Mouse (Mus musculus): ENCODE measurements at regions not wholly inside any gene's neighbourhood (a gene's known extent, or its start where the extent isn't known, plus 50 kb on each side); places are given as distances from the start of the nearest gene placed in this dataset.

DNA sequence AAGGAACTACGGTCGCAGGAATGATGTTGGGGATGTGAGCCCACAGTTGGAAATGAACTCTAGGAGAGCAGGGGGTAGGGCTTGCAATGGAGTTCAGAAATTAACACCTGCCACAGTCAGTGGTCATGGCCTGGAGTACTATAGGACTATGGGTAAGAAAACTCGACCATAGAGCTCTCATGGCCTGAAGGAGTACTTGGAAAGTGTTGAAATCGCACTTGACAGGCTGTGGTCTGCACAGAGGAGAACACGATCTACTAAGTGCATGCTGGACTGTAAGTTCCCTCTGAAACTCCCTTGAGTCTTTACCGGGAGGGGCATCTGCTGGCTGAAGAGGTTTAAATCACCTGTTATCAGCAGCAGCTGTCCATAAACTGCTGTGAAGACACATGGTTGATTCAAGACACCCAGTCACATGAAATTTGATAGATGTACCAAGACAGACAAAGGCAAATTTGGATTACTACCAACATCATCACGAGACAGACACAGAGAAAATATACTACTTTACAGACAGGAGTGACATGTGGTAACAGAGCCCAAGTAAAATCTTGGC is 430.6 kb downstream of the Irx1 start:
- peaks cover 5% of the 10 kb centered on the region; the same call in 1 of the 2 replicates for H3K4me1 ChIP-seq
- H3K9me3 ChIP-seq (replicated peaks) = no peaks in the 10 kb centered on the region
- WGBS = 74% methylated on average over 7 of the region's 7 CpGs
- H3K27ac ChIP-seq = no peak overlapping the region
- no peaks in the 10 kb centered on the region for H3K36me3 ChIP-seq
- ATAC-seq (replicated peaks; ENCODE audit: low FRiP score) = no peak
- H3K4me3 ChIP-seq (replicated peaks) = no peak overlapping the region
- H3K4me2 ChIP-seq = no peak overlapping the region
- no peaks in the 10 kb centered on the region for H3K27me3 ChIP-seq
- H3K9ac ChIP-seq = no peak overlapping the region

DNA sequence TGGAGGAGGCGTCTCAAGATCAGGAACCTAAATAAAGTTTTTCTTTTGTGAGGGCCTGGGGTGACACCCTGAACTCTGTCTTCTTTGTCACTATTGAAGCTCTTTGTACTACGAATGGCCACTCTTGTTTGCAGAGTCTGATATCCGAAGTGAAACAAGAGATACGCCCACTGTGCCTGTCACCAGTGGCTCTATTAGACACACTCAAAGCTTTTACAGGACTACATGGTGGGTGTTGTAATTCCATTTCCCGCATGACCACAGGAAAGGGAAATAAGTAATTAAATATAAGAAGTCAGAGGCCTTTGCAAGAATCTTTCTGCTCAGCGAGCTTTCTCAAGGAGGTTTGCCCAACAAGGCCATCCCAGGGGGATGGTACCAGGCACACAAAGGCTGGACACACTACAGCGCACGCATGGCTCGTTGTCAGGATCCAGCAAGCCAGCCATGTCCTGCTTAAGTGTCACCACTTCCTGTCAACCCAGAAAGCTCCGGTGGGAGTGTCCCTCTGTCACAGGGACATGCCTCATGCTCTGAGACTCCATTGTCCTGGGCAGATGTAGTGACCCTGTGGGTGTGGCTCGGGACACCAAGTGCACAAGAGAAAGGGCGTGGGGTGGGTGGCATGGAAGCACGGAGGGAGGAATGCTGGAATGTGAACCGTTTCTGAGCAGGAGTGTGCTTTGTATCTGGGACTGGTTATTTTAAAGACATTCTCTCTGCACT is 434.0 kb downstream of the Irx1 start:
- H3K36me3 ChIP-seq = no peaks in the 10 kb centered on the region
- H3K4me1 ChIP-seq = peaks cover 5% of the 10 kb centered on the region; the same call in 1 of the 2 replicates
- H3K27me3 ChIP-seq = no peaks in the 10 kb centered on the region
- WGBS = 47% methylated on average over 14 of the region's 14 CpGs
- peak; percentile 70; the same call in 1 of the 2 replicates for ATAC-seq (replicated peaks; ENCODE audit: low FRiP score)
- no peaks in the 10 kb centered on the region for H3K9me3 ChIP-seq (replicated peaks)
- H3K27ac ChIP-seq = no peak overlapping the region
- no peak overlapping the region for H3K4me2 ChIP-seq
- H3K9ac ChIP-seq = no peak overlapping the region
- H3K4me3 ChIP-seq (replicated peaks) = no peak overlapping the region

DNA sequence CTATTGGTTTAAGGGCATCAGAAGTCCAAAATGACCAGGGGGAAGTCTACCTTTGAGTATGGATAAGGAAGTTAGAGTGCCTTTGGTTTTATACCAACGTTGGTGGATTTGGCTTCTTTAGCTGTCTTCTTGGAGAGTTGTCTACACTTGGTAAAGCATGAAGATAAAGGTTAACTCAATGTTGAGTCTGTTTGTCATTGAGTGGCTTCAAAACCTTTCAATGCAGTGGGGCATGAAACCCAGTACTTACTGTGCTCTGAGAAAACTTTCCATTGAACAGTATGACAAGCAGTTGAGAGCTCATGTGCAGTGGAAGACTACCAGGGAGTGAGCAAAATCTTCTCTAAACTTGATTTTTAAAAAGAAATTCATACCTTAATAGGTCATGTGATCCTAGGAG is 445.7 kb downstream of the Irx1 start:
- Histone ChIP-seq H3K27ac (no peak overlapping the region), H3K4me3 (replicated peaks) (no peak overlapping the region), H3K9ac (no peak overlapping the region), H3K27me3 (no peaks in the 10 kb centered on the region), H3K4me2 (no peak overlapping the region), H3K9me3 (replicated peaks) (no peaks in the 10 kb centered on the region), H3K36me3 (no peaks in the 10 kb centered on the region), H3K4me1 (no peaks in the 10 kb centered on the region)
- 88% methylated on average over 1 of the region's 1 CpGs for WGBS
- no peak for ATAC-seq (replicated peaks; ENCODE audit: low FRiP score)

DNA sequence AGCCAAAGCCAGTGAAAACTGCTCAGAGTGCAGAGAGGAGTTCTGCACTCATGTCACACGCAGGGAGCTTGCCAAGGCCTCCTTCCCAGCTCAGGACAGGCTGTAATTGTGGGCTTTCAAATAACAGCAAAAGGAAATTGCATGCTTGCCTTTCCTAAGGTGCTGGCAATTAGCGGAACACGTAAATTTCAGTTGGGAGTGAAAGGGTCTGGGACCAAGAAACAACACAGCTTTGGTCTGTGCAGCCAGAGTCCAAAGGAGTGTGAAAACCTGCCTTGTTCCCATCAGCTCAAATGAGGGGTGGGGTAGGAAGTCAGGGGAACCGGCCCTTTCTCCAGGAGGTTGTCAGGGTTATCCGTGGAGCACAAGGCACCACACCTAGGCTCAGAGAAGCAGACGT is 450.3 kb downstream of the Irx1 start:
- no peaks in the 10 kb centered on the region for H3K9me3 ChIP-seq (replicated peaks)
- no peak for ATAC-seq (replicated peaks; ENCODE audit: low FRiP score)
- 0 out of 2 replicates have a peak, but pooled peaks cover 4% of the 10 kb centered on the region for H3K27me3 ChIP-seq
- no peak overlapping the region for H3K4me2 ChIP-seq
- no peak overlapping the region for H3K27ac ChIP-seq
- H3K9ac ChIP-seq = no peak overlapping the region
- WGBS = 25% methylated on average over 6 of the region's 6 CpGs
- H3K4me3 ChIP-seq (replicated peaks) = no peak overlapping the region
- 0 out of 2 replicates have a peak, but pooled peaks cover 2% of the 10 kb centered on the region for H3K4me1 ChIP-seq
- no peaks in the 10 kb centered on the region for H3K36me3 ChIP-seq

DNA sequence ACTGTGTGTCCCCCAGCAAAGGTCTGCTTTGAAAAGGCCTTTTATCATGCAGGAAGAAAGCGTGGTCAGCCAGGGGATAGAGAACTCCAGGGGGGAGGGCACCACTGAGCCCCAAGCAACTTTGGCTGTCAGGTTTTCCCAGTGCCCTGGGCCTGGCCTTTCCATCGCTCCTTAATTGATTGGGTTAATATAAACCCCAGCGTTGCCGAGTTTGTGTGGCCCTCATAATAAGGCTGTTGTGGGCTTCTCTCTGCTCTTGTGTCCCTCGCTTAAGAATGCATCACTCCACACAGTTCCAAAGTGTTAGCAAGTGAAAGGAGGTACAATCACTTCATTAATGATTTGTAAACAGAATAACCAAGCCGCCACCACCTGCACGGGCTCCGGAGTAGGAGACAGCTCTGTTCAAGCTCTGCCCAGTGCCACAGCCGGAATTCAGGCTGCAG is 455.5 kb downstream of the Irx1 start:
- peaks cover 8% of the 10 kb centered on the region; the same call in 1 of the 2 replicates for H3K27me3 ChIP-seq
- H3K4me3 ChIP-seq (replicated peaks) = no peak overlapping the region
- peak overlapping the region; percentile 83 for H3K27ac ChIP-seq
- H3K4me2 ChIP-seq = peak overlapping the region; percentile 46; the same call in 1 of the 2 replicates
- ATAC-seq (replicated peaks; ENCODE audit: low FRiP score) = peak; percentile 85
- H3K9ac ChIP-seq = no peak overlapping the region
- peaks cover 10% of the 10 kb centered on the region for H3K4me1 ChIP-seq
- no peaks in the 10 kb centered on the region for H3K9me3 ChIP-seq (replicated peaks)
- no peaks in the 10 kb centered on the region for H3K36me3 ChIP-seq
- 14% methylated on average over 9 of the region's 9 CpGs for WGBS

DNA sequence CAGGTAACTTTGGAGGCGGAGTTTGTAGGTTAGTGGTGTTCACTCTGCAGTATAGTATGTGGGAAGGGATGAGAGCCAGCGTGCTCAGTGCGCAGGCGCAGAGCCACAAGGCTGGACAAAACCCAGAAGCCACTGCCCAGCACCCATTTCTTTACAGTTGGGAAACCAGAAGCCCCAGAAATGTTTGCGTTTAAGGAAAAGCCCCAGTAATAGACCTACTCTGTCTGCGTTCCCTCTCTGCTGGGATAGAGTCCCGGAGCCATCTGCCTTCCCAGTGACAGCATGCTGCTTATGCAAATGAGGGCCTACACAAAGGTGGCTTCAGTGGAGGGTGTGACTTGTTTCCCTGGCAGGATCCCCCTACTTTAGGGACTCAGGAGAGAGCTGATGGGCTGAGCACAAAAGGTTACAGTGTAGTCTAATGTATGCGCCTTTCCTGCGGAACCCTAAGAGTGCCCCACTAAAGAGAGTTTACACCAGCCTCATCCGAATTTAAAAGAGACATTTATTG is 456.0 kb downstream of the Irx1 start:
- H3K4me2 ChIP-seq = peak overlapping the region; percentile 46
- H3K27me3 ChIP-seq = peaks cover 8% of the 10 kb centered on the region; the same call in 1 of the 2 replicates
- H3K9me3 ChIP-seq (replicated peaks) = no peaks in the 10 kb centered on the region
- peak; percentile 81 for ATAC-seq (replicated peaks; ENCODE audit: low FRiP score)
- no peak overlapping the region for H3K9ac ChIP-seq
- peaks cover 10% of the 10 kb centered on the region for H3K4me1 ChIP-seq
- peak overlapping the region; percentile 10; the same call in 1 of the 2 replicates for H3K4me3 ChIP-seq (replicated peaks)
- H3K36me3 ChIP-seq = no peaks in the 10 kb centered on the region
- 17% methylated on average over 10 of the region's 10 CpGs for WGBS
- H3K27ac ChIP-seq = peak overlapping the region; percentile 83

DNA sequence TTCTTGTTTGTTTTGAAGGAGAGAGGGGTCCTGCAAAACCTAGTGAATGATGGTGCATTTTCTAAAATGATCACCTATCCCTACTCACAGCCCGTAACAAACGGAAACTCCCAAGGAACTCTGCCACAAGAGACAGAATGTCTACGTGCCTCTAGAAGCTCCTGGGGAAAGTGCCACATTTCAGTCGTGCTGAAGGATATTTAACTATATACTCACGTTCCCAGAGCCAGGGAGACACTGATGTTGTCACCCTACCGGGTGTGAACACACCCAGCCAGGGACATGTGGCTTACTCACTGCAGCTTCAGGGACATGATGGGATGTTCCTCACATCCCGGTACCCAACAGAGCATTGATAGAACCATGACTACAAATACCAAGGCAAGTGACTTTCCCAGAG is 456.7 kb downstream of the Irx1 start:
- H3K27ac ChIP-seq = peak overlapping the region; percentile 83
- WGBS = 34% methylated on average over 7 of the region's 7 CpGs
- H3K4me1 ChIP-seq = peaks cover 10% of the 10 kb centered on the region
- peaks cover 8% of the 10 kb centered on the region; the same call in 1 of the 2 replicates for H3K27me3 ChIP-seq
- 0 out of 2 replicates have a peak overlapping the region, but pooled peaks have one; percentile 1 for H3K4me3 ChIP-seq (replicated peaks)
- no peak for ATAC-seq (replicated peaks; ENCODE audit: low FRiP score)
- H3K9ac ChIP-seq = no peak overlapping the region
- peak overlapping the region; percentile 46 for H3K4me2 ChIP-seq
- H3K9me3 ChIP-seq (replicated peaks) = no peaks in the 10 kb centered on the region
- H3K36me3 ChIP-seq = no peaks in the 10 kb centered on the region

DNA sequence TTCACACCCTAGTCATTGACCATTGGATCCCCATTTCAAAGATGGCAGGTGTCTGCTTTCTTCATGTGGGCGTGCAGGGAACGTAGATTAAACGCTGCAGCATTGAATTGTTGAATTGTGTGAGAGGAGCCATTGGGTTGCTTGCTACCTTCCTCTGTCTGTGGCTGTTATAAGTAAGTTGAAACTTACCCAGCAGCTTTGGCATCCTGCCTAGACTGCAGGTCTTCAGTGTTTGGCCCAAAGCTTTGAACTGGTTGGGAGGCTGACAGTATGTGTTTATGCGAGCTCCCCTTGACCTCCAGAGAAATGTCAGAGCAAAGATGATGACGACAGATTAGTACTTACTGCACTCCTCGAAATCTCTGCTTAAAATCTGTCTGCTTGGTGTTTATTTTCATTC is 473.8 kb downstream of the Irx1 start:
- Histone ChIP-seq H3K4me2 (no peak overlapping the region), H3K9me3 (replicated peaks) (no peaks in the 10 kb centered on the region), H3K9ac (no peak overlapping the region), H3K4me1 (no peaks in the 10 kb centered on the region), H3K27ac (no peak overlapping the region), H3K36me3 (no peaks in the 10 kb centered on the region), H3K4me3 (replicated peaks) (no peak overlapping the region), H3K27me3 (no peaks in the 10 kb centered on the region)
- no peak for ATAC-seq (replicated peaks; ENCODE audit: low FRiP score)
- WGBS = 49% methylated on average over 6 of the region's 6 CpGs

DNA sequence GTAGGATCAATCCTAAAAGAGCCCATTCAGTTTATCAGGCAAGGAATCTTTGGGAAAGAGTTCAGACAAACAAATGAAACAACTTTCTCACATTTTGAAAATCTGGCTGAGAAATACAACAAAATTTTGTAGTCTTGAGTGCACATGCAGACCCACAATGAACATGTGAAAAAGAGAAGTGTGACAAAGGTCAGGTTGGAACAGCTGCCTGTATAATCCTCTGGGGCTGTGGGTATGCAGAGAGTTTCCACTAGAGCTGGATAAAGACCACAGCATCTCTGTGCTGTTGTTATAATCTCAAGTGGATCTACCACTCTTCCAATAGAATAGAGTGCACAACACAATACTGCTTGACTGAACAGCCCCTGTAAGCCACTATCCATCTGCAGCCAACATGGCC is 482.3 kb downstream of the Irx1 start:
- H3K4me1 ChIP-seq = no peaks in the 10 kb centered on the region
- 0 out of 2 replicates have a peak, but pooled peaks cover 8% of the 10 kb centered on the region for H3K27me3 ChIP-seq
- no peak overlapping the region for H3K27ac ChIP-seq
- no peak for ATAC-seq (replicated peaks; ENCODE audit: low FRiP score)
- no peaks in the 10 kb centered on the region for H3K36me3 ChIP-seq
- H3K9ac ChIP-seq = no peak overlapping the region
- H3K9me3 ChIP-seq (replicated peaks) = no peaks in the 10 kb centered on the region
- no peak overlapping the region for H3K4me3 ChIP-seq (replicated peaks)
- H3K4me2 ChIP-seq = no peak overlapping the region

DNA sequence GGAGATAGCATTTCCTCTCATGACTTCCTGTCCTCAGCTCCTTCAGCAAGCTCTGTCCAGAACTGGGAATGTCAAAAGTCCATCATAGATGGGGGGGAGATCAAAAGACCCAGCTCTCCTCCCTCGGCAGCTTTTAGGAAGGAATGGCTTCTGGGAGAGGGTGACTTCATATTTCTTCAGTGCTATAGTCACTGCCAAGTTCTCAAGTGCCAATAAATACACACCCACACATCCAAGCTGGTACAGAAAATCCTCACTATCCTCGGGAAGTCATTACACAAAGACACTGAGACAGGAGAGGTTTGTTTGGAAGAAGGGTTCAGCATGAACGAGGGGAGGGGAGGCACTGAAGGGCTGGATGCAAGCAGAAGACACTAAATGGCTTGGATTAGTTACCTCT is 502.0 kb downstream of the Irx1 start:
- H3K27me3 ChIP-seq = peaks cover 93% of the 10 kb centered on the region
- ATAC-seq (replicated peaks; ENCODE audit: low FRiP score) = no peak
- no peaks in the 10 kb centered on the region for H3K36me3 ChIP-seq
- H3K4me1 ChIP-seq = peaks cover 8% of the 10 kb centered on the region
- no peak overlapping the region for H3K9ac ChIP-seq
- no peak overlapping the region for H3K4me2 ChIP-seq
- H3K27ac ChIP-seq = no peak overlapping the region
- H3K9me3 ChIP-seq (replicated peaks) = no peaks in the 10 kb centered on the region
- H3K4me3 ChIP-seq (replicated peaks) = no peak overlapping the region
- WGBS = 44% methylated on average over 3 of the region's 3 CpGs

DNA sequence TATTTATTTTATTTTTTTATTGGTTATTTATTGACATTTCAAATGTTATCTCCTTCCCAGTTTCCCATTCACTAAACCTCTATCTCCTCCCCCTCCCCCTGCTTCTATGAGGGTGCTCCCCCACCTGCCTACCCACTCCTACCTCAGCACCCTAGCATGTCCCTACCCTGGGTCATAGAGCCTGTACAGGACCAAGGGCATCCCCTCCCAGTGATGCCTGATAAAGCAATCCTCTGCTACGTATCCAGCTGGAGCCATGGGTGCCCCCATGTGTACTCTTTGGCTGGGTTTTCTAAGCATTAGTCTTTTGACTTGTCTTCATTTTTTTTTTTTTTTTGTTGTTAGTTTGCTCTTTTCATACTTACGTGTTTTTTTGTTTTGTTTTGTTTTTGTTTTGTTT is 502.9 kb downstream of the Irx1 start:
- 83% methylated on average over 2 of the region's 2 CpGs for WGBS
- H3K4me2 ChIP-seq = no peak overlapping the region

DNA sequence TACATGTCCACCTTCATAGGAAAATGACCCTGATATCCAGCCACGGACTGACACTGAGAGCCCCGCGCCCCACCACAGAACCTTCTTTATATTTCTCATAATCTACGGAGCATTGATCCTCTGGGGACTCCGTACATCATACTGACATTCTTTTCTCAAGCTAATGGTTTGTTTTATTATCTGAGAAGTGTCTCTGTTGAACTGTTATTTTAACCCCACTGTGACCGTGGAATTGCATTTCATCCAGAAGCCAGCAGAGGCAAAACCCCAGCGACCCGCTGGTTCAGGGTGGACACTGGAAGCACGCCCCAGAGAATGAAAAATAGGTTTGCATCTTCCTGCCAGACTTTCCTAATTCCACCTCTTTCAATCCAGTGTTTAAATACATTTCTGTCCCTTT is 503.4 kb downstream of the Irx1 start:
- no peak overlapping the region for H3K4me2 ChIP-seq
- no peak overlapping the region for H3K9ac ChIP-seq
- H3K27ac ChIP-seq = no peak overlapping the region
- H3K27me3 ChIP-seq = peaks cover 94% of the 10 kb centered on the region
- H3K36me3 ChIP-seq = no peaks in the 10 kb centered on the region
- no peak for ATAC-seq (replicated peaks; ENCODE audit: low FRiP score)
- no peaks in the 10 kb centered on the region for H3K9me3 ChIP-seq (replicated peaks)
- WGBS = 16% methylated on average over 9 of the region's 9 CpGs
- peaks cover 8% of the 10 kb centered on the region for H3K4me1 ChIP-seq
- H3K4me3 ChIP-seq (replicated peaks) = no peak overlapping the region

More for the DNA sequence above, 502.9 kb downstream of the Irx1 start:
- no peak overlapping the region for H3K4me3 ChIP-seq (replicated peaks)
- peaks cover 94% of the 10 kb centered on the region for H3K27me3 ChIP-seq
- no peaks in the 10 kb centered on the region for H3K36me3 ChIP-seq
- no peaks in the 10 kb centered on the region for H3K9me3 ChIP-seq (replicated peaks)
- H3K9ac ChIP-seq = no peak overlapping the region
- H3K4me1 ChIP-seq = peaks cover 8% of the 10 kb centered on the region
- no peak overlapping the region for H3K27ac ChIP-seq
- no peak for ATAC-seq (replicated peaks; ENCODE audit: low FRiP score)
